11 mouse cellular contexts compared by ENCODE assay signal in the genomic region with DNA sequence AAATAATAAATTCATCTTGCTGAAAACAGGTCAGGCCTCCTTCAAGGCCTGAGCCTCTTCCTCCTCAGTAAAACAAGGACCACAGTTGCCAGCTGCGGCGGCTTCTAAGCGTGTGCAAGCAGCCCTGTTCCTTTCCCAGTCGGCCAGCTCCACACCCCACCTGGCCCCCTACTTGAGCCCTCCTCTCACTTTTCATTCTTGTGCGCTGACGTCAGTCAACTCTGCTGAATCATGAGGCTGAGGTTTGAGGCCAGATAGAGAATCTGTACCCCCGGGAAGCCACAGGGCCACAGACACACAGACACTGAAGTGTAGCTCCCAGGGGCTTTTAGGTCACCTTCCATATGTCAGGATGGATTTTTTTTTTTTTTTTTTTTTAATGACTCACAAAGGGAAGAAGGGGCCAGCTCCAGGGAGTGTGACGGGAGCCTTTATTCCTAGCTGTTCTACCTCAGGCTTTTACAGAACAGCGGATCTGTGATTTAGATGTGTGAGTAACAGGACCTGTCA. TPM values are rescaled to one million over a fixed set of nuclear protein-coding genes. Genes with fewer than 3 reads are reported as not detected.
DNase-seq lines count a peak whose midpoint lies in the region; ATAC-seq and TF ChIP-seq lines count a peak whose summit lies in the region.
"Had no signal": no experiment of that assay in that cellular context is flagged by ENCODE, and none has a peak within 500 bp of the region (broad histone marks: within the 10 kb centered on the region; RNA-seq: fewer than 3 reads in every experiment).

No protein-coding gene starts in this region.

- no peaks in the 10 kb centered on the region for H3K27me3 ChIP-seq in heart, embryonic 15.5 days
- H3K27me3 ChIP-seq in G1E (ENCODE audit: insufficient read depth, low read length), result no peaks in the 10 kb centered on the region
- 0 out of 2 replicates have a peak, but pooled peaks cover 3% of the 10 kb centered on the region for H3K27me3 ChIP-seq in limb, embryonic 12.5 days

- H3K36me3 ChIP-seq in heart, embryonic 15.5 days, result no peaks in the 10 kb centered on the region
- peaks cover 42% of the 10 kb centered on the region for H3K36me3 ChIP-seq in G1E (replicated peaks)
- H3K36me3 ChIP-seq in limb, embryonic 12.5 days, result no peaks in the 10 kb centered on the region

- 24% methylated on average over 9 of the region's 9 CpGs for whole genome bisulfite sequencing in heart, embryonic 15.5 days
- 26% methylated on average over 9 of the region's 9 CpGs for WGBS in limb, embryonic 12.5 days

- peak overlapping the region; percentile 97 for H3K4me2 ChIP-seq in heart, embryonic 15.5 days
- peak overlapping the region; percentile 99 for H3K4me2 ChIP-seq in limb, embryonic 12.5 days

- peak overlapping the region; percentile 17; the same call in 1 of the 2 replicates for H3K9ac ChIP-seq in heart, embryonic 15.5 days
- H3K9ac ChIP-seq in limb, embryonic 12.5 days (replicated peaks), result no peak overlapping the region; the same call in 1 of the 2 replicates

- peak overlapping the region; percentile 85; the same call in 1 of the 2 replicates for H3K4me3 ChIP-seq in heart, embryonic 15.5 days
- peak overlapping the region; percentile 84; the same call in 1 of the 2 replicates for H3K4me3 ChIP-seq in G1E (ENCODE audit: low read depth, low read length)
- H3K4me3 ChIP-seq in limb, embryonic 12.5 days (replicated peaks), result peak overlapping the region; percentile 67; the same call in 1 of the 2 replicates

- peaks cover 65% of the 10 kb centered on the region for H3K4me1 ChIP-seq in heart, embryonic 15.5 days (replicated peaks)
- peaks cover 90% of the 10 kb centered on the region for H3K4me1 ChIP-seq in G1E (ENCODE audit: insufficient read depth, low read depth, low read length)
- peaks cover 60% of the 10 kb centered on the region for H3K4me1 ChIP-seq in limb, embryonic 12.5 days (replicated peaks)

- intact Hi-C loops in heart, postnatal 25 days (cut with DNase I), result loop anchor here (5.0 kb wide), 2 partner anchors 40 to 115 kb away; no protein-coding TSS in a partner anchor

- DNase-seq in heart, postnatal 25 days (ENCODE audit: low spot score), result no peak
- DNase-seq in 3T3-L1 (ENCODE audit: low read depth, low spot score) (peak; percentile 88), G1E (ENCODE audit: low spot score) (no peak)
- no peak for DNase-seq in cerebellum, adult 18-20 months
- no peak for DNase-seq in ovary, postnatal 36 days (ENCODE audit: low spot score)
- DNase-seq in cerebellum, postnatal 4 days (ENCODE audit: low spot score in 2 of 2), result no peak

- peak overlapping the region; percentile 74 for H3K27ac ChIP-seq in heart, embryonic 15.5 days
- peak overlapping the region; percentile 77 for H3K27ac ChIP-seq in limb, embryonic 12.5 days

- no peak for TF ChIP-seq CTCF in G1E (IDR thresholded peaks at IDR 0.05; ENCODE audit: low read depth, low read length)

- no peak for ATAC-seq in heart, embryonic 15.5 days (replicated peaks; ENCODE audit: insufficient number of reproducible peaks, insufficient read depth, low FRiP score, low read depth)
- ATAC-seq in G1E (ENCODE audit: extremely low read depth, insufficient number of reproducible peaks, low FRiP score, poor library complexity, severe bottlenecking), result no peak
- ATAC-seq in limb, embryonic 12.5 days (ENCODE audit: insufficient number of reproducible peaks, insufficient read depth, low FRiP score, low TSS enrichment, low read depth), result no peak

- no peaks in the 10 kb centered on the region for H3K9me3 ChIP-seq in heart, embryonic 15.5 days (replicated peaks)
- peaks cover 7% of the 10 kb centered on the region for H3K9me3 ChIP-seq in G1E (replicated peaks)
- H3K9me3 ChIP-seq in limb, embryonic 12.5 days, result no peaks in the 10 kb centered on the region

RNA-seq across cellular contexts. Expression of gene Socs1, which starts 3.4 kb away (rescaled TPM):
- polyA plus RNA-seq in heart, embryonic 15.5 days (2015; fragmentation: Nextera tagmentation; extraction: Ambion mirVana), result 5.1 and 8.3 TPM in 2 replicates
- under 1 TPM; 0.45 to 0.62 TPM for total RNA-seq in heart, postnatal 25 days (2021)
- total RNA-seq in G1E (2014; fragmentation: Nextera tagmentation) (1.6 and 1.7 TPM in 2 replicates), G1E (2017) (6.2 and 7.7 TPM in 2 replicates)
- 13.0 and 18.9 TPM in 2 replicates for polyA plus RNA-seq in G1E (2012)
- polyA plus RNA-seq in limb, embryonic 12.5 days (2016; fragmentation: Nextera tagmentation; extraction: Ambion mirVana), result 8.9 and 9.5 TPM in 2 replicates

RNA-seq across cellular contexts. Expression of gene Tnp2, which starts 6.5 kb away (rescaled TPM):
- polyA plus RNA-seq in heart, embryonic 15.5 days (2015; fragmentation: Nextera tagmentation; extraction: Ambion mirVana), result not detected in 2 replicates
- total RNA-seq in heart, postnatal 25 days (2021), result not detected
- total RNA-seq in G1E (2014; fragmentation: Nextera tagmentation) (not detected in 2 replicates), G1E (2017) (not detected in 2 replicates)
- not detected in 2 replicates for polyA plus RNA-seq in G1E (2012)
- polyA plus RNA-seq in limb, embryonic 12.5 days (2016; fragmentation: Nextera tagmentation; extraction: Ambion mirVana), result not detected in 2 replicates
- total RNA-seq: hematopoietic stem cell, adult 5-6 weeks; layer of hippocampus, postnatal 10 days had no signal
- polyA plus RNA-seq: cortical plate, adult 2 months had no signal

RNA-seq across cellular contexts. Expression of gene Prm3, which starts 8.8 kb away (rescaled TPM):
- polyA plus RNA-seq in heart, embryonic 15.5 days (2015; fragmentation: Nextera tagmentation; extraction: Ambion mirVana), result not detected in 2 replicates
- not detected for total RNA-seq in heart, postnatal 25 days (2021)
- total RNA-seq in G1E (2014; fragmentation: Nextera tagmentation), result not detected in 2 replicates
- total RNA-seq in G1E (2017), result not detected in 2 replicates
- not detected in 2 replicates for polyA plus RNA-seq in G1E (2012)
- polyA plus RNA-seq in limb, embryonic 12.5 days (2016; fragmentation: Nextera tagmentation; extraction: Ambion mirVana), result not detected in 2 replicates
- total RNA-seq: hematopoietic stem cell, adult 5-6 weeks; layer of hippocampus, postnatal 10 days had no signal
- polyA plus RNA-seq: cortical plate, adult 2 months had no signal

RNA-seq across cellular contexts. Expression of gene Prm2, which starts 14.0 kb away (rescaled TPM):
- polyA plus RNA-seq in heart, embryonic 15.5 days (2015; fragmentation: Nextera tagmentation; extraction: Ambion mirVana), result not detected in 2 replicates
- total RNA-seq in heart, postnatal 25 days (2021), result not detected
- total RNA-seq in G1E (2014; fragmentation: Nextera tagmentation) (not detected in 2 replicates), G1E (2017) (0.49 TPM in 1 of 2 replicates, not detected in the other)
- polyA plus RNA-seq in G1E (2012), result not detected in 2 replicates
- not detected in 2 replicates for polyA plus RNA-seq in limb, embryonic 12.5 days (2016; fragmentation: Nextera tagmentation; extraction: Ambion mirVana)
- total RNA-seq: hematopoietic stem cell, adult 5-6 weeks; layer of hippocampus, postnatal 10 days had no signal
- polyA plus RNA-seq: cortical plate, adult 2 months had no signal

RNA-seq across cellular contexts. Expression of gene Prm1, which starts 23.7 kb away (rescaled TPM):
- 0.30 TPM in 1 of 2 replicates, not detected in the other for polyA plus RNA-seq in heart, embryonic 15.5 days (2015; fragmentation: Nextera tagmentation; extraction: Ambion mirVana)
- not detected for total RNA-seq in heart, postnatal 25 days (2021)
- total RNA-seq in G1E (2014; fragmentation: Nextera tagmentation) (not detected in 2 replicates), G1E (2017) (not detected in 2 replicates)
- not detected in 2 replicates for polyA plus RNA-seq in G1E (2012)
- 0.51 TPM in 1 of 2 replicates, not detected in the other for polyA plus RNA-seq in limb, embryonic 12.5 days (2016; fragmentation: Nextera tagmentation; extraction: Ambion mirVana)
- total RNA-seq: hematopoietic stem cell, adult 5-6 weeks; layer of hippocampus, postnatal 10 days had no signal
- polyA plus RNA-seq: cortical plate, adult 2 months had no signal
